Mouse (Mus musculus): ENCODE measurements around the gene Slc35e1. TPM values are rescaled to one million over a fixed set of nuclear protein-coding genes. Genes with fewer than 3 reads are reported as not detected.

Slc35e1 gene
- 10 to 100 TPM; 24.5 to 28.3 TPM for total RNA-seq (2021)
- long read RNA-seq, experiment 1, full-length matches to known transcripts, result 39 of 43 reads
- long read RNA-seq, experiment 1, partial matches to known transcripts, result 1 of 43 reads
- long read RNA-seq, experiment 1, other reads (novel, unspliced or antisense), result 3 of 43 reads
- long read RNA-seq, experiment 2, full-length matches to known transcripts, result 68 of 79 reads
- long read RNA-seq, experiment 2, partial matches to known transcripts, result 6 of 79 reads
- long read RNA-seq, experiment 2, other reads (novel, unspliced or antisense), result 5 of 79 reads

- DNase-seq (ENCODE audit: low spot score in 2 of 2), result no peak
These were observed at the start of gene Slc35e1 for GRCm38 (mm10) chr8:72491680-72492621. TSS of gene Slc35e1 (minus strand) at chr8:72492614.

GRCm38 (mm10) chr8:72539234-72539633 lies 46.8 kb upstream of the Slc35e1 start:
- no peak for DNase-seq (ENCODE audit: low spot score in 2 of 2)

DNA sequence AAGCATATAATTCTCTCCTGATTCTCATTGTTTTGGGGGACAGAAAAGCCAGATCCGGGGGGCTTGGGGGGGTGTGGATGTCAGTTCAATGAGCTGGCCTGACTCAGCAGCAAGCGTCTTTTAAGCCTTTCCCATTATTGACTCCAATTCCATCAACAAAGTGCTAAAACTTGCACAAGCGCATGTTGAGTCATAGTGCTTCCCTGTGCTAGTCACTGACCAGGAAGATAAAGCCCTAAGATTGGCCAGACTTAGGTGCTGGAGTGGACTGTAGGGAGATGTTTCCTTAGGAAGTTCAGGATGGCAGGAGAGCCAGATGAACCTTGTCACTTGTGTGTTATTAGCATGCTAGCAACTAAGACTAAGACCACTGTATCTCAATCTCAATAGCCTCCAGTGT lies 42.5 kb upstream of the Slc35e1 start:
- DNase-seq (ENCODE audit: low spot score in 2 of 2), result no peak

DNA sequence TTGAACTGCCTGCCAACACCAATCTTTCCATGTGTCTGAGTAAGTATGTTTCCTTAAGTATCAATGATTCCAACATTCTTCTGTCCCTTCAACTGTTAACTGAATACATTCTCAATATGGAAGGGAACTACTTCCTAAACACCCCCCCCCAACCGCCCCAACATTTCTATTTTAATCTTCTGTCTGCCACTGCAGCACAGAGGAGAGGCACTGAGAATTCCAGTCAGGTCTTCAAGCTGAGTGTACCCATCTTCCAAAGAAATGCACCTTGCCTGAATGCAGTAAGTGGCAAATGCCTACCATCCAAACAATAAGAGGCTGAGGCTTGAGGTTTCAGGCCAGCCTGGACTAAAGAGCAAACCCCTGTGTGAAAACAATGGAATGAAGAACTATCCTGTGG lies 39.7 kb upstream of the Slc35e1 start:
- no peak for DNase-seq (ENCODE audit: low spot score in 2 of 2)

DNA sequence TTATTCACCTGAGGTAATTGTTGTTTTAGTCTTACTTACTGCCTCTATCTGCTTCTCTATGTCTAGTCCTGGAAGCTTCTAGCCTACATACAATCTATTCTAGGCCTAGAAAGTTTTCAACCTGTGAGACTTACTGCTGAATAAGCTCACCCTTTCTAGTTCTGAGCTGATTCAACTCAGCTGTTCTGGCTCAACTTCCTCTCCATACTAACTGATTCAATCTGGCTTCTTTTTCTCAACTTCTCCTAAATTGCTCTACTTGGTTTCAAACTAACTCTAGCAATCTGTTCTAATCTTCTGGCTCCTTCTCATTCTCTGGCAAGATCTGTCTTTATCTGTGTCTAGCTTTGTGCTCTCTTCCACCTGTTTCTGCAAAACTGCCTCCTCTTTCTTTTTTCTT lies 29.5 kb upstream of the Slc35e1 start:
- DNase-seq (ENCODE audit: low spot score in 2 of 2), result no peak

GRCm38 (mm10) chr8:72517421-72517988 lies 25.1 kb upstream of the Slc35e1 start:
- DNase-seq (ENCODE audit: low spot score in 2 of 2), result no peak

DNA sequence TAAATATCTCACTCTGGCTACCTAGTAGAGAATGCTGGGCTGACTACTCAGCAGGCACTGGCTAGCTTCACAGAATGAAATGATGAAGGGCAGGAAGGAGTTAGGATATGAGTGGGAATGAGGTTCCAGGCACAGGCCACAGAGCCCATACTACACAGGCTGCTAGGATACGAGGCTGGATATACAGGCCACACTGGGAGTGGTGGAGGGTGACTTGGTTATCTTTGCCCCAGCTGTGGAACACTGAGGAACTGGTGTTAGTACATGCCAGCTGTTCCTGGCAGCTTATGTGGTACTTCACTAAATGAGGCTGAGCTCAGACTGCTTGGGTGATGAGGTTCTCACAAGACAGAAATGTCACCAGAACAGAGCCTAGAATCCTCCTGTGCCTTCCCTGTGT lies 20.7 kb upstream of the Slc35e1 start:
- no peak for DNase-seq (ENCODE audit: low spot score in 2 of 2)

DNA sequence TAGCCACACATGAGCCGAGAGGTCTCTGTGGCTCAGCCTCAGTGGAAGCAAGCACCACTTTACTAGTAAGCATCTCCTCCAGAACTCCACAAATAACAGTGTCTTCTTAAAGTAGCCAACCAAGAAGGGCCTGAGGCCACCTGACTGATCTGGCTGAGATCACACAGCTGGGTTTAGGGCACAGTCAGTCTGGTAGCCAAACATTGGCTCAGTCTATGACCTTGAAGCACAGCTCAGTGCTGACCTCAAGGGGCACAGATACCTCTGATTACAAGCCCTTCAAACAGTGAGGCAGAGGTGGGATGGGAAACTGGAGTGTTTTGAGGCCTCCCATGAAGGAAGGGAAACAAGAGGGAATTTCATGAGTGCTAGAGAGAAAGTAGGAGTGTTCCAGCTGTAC lies 20.2 kb upstream of the Slc35e1 start:
- DNase-seq (ENCODE audit: low spot score in 2 of 2), result no peak

GRCm38 (mm10) chr8:72507505-72507904 lies 15.1 kb upstream of the Slc35e1 start:
- DNase-seq (ENCODE audit: low spot score in 2 of 2), result no peak

GRCm38 (mm10) chr8:72504637-72505314 lies 12.4 kb upstream of the Slc35e1 start:
- no peak for DNase-seq (ENCODE audit: low spot score in 2 of 2)

- no peak for DNase-seq (ENCODE audit: low spot score in 2 of 2)
These were observed 11.7 kb upstream of the Slc35e1 start for GRCm38 (mm10) chr8:72504137-72504536.

DNA sequence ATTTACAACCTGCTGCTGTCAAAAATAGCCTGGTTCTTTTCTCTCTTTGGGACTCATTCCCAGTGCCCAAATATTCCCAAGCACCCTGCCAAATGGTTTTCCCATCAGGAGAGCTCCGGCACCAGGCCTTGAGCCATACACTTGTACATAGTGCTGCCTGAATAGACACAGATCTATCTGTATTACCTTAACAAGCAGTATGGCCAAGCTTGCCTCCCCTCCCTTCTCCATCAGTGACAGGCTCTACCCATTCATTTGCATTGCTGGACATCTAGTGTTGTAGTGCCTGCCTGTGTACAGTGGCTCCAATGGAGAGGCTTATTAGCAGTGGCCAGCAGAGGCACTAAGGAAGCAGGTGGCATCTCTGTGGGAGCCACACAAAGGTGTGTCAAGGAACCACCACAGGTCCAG lies 8.1 kb upstream of the Slc35e1 start:
- DNase-seq (ENCODE audit: low spot score in 2 of 2), result no peak

DNA sequence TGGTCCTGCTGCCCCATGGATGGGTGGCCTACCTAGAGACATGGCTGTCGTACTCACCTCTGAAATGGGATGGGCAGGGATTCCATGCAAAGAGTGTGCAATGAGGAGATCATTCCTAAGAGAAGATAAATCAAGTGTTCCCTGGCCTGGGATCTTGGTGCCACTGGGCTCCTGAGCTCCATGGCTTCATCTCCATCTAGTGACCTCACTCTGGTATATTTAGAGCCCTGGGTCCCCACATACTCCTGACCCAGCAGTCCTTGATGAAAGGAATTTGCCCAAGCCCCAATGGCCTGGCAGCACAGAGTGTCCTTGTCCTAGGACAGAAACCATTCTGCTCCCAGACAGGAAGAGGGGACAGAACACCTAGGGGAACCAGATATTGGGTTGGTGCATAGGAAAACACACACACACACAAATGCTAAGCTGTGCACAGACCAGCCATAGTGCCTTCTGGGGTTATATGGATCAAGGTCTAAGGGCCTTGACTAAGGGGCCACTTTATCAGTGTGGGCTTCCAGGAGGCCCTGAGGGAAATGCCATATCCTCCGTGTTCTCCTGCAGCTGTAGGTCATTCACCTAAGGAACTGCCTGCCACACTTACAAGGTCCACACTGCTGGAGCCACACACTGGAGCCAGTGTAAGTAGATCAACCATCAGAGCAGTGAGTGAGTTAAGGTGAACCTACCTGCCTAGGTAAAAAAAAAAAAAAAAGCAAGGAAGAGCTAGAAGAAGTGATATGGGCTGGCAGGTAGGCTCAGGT lies 7.3 kb upstream of the Slc35e1 start:
- DNase-seq (ENCODE audit: low spot score in 2 of 2), result no peak

- DNase-seq (ENCODE audit: low spot score in 2 of 2), result no peak
These were observed 6.1 kb upstream of the Slc35e1 start for GRCm38 (mm10) chr8:72498527-72498926.

DNA sequence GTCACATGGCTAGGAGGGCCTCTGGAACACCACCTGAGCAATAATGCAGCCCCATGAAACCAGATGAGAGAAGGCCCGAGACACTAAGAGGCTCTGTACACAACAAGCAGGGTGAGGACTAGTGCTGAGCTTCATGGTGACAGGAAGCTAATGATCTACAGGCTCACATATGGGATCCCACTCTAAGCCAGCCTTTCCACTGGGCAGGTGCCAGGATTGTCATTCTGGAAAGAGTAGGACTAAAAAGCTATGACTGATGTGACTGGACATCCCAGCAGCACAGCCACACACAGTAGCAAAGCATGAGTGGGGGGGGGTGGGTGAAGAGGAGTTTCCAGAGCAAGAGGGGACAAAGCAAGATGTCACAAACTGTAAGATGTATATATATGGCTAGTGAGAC lies 5.5 kb upstream of the Slc35e1 start:
- DNase-seq (ENCODE audit: low spot score in 2 of 2), result no peak

DNA sequence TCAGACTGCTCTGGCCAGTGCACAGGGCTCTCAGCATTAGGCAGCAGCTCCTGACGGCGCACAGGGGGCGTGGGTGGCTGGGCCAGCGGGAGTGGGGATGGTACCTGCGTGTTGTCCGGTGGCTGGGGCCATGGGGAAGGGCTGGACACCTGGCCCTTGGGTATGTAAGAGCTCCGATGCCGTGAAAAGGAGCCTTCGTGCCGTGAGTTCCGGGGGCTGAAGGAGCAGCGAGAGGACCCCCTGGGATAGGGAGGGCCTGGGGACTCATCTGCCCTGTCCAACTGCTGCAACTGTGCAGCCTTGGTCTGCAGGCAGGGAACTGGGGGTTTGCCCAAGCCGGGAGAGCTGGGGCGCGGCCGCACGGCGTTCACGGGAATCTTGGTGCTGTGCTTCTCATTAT lies 3.8 kb upstream of the Slc35e1 start:
- no peak for DNase-seq (ENCODE audit: low spot score in 2 of 2)

GRCm38 (mm10) chr8:72495411-72496111 lies 3.1 kb upstream of the Slc35e1 start:
- no peak for DNase-seq (ENCODE audit: low spot score in 2 of 2)

- DNase-seq (ENCODE audit: low spot score in 2 of 2), result no peak
These were observed 967 bp upstream of the Slc35e1 start for GRCm38 (mm10) chr8:72493381-72493780.

GRCm38 (mm10) chr8:72492622-72493081 lies 238 bp upstream of the Slc35e1 start:
- peak; percentile 99 to 100 for DNase-seq (ENCODE audit: low spot score in 2 of 2)

- no peak for DNase-seq (ENCODE audit: low spot score in 2 of 2)
These were observed 1.4 kb downstream of the Slc35e1 start for GRCm38 (mm10) chr8:72491017-72491416.
